21 mouse cellular contexts compared by ENCODE assay signal in genomic region chr2:145730905-145731304, GRCm38 (mm10). TPM values are rescaled to one million over a fixed set of nuclear protein-coding genes. Genes with fewer than 3 reads are reported as not detected.
A peak's percentile ranks its signal among the peaks of the same experiment; 100 is the strongest.
DNase-seq lines count a peak whose midpoint lies in the region; ATAC-seq and TF ChIP-seq lines count a peak whose summit lies in the region.
"Had no signal": no experiment of that assay in that cellular context is flagged by ENCODE, and none has a peak within 500 bp of the region (broad histone marks: within the 10 kb centered on the region; RNA-seq: fewer than 3 reads in every experiment).

No protein-coding gene starts in this region.

- ATAC-seq in CD4-positive, CD25-positive, alpha-beta regulatory T cell, adult 4 months = peak; percentile 67
- ATAC-seq: forebrain, embryonic 13.5 days; forebrain, embryonic 15.5 days; forebrain, postnatal 0 days; Patski had no signal

- no peak overlapping the region for H3ac ChIP-seq in myocyte (ENCODE audit: control insufficient read depth, insufficient read length)

- no peak overlapping the region for H3K4me3 ChIP-seq in myocyte
- H3K4me3 ChIP-seq: embryonic facial prominence, embryonic 10.5 days; embryonic facial prominence, embryonic 12.5 days; forebrain, embryonic 13.5 days; forebrain, embryonic 15.5 days had no signal

- H3K4me2 ChIP-seq in myocyte (ENCODE audit: low read depth) = peak overlapping the region; percentile 72
- H3K4me2 ChIP-seq: embryonic facial prominence, embryonic 12.5 days; forebrain, embryonic 13.5 days; forebrain, embryonic 15.5 days had no signal

- H3K27me3 ChIP-seq in myocyte (ENCODE audit: control insufficient read depth, insufficient read depth, insufficient read length) = no peaks in the 10 kb centered on the region
- H3K27me3 ChIP-seq: embryonic facial prominence, embryonic 12.5 days; forebrain, embryonic 13.5 days; forebrain, embryonic 15.5 days; Patski had no signal

- TF ChIP-seq POLR2A in myocyte (IDR thresholded peaks at IDR 0.05; ENCODE audit: insufficient read length, low read depth) = no peak

- peak; percentile 56 for DNase-seq in induced T-regulatory cell, adult 2 months (ENCODE audit: low read depth)
- no peak for DNase-seq in gastrocnemius, adult 18-20 months (ENCODE audit: low spot score)
- no peak for DNase-seq in testis, postnatal 10 days (ENCODE audit: low spot score)
- DNase-seq in layer of hippocampus, postnatal 25 days (ENCODE audit: extremely low spot score in 1 of 2, low spot score in 1 of 2) = no peak
- DNase-seq: adrenal gland, adult 8-10 months; adrenal gland, postnatal 14 days; adrenal gland, postnatal 36 days; cerebellum, adult 11-12 months; cerebellum, adult 2 months; cerebellum, adult 9-10 months; cerebellum, postnatal 10 days; cerebellum, postnatal 25 days; forebrain, postnatal 0 days had no signal

- no peaks in the 10 kb centered on the region for H3K79me2 ChIP-seq in myocyte (ENCODE audit: control insufficient read depth, insufficient read depth)

- no peaks in the 10 kb centered on the region for H3K36me3 ChIP-seq in myocyte (ENCODE audit: control insufficient read depth, insufficient read depth)
- H3K36me3 ChIP-seq: embryonic facial prominence, embryonic 10.5 days; embryonic facial prominence, embryonic 12.5 days; forebrain, embryonic 15.5 days; G1E had no signal

TF ChIP-seq in myocyte, 11 proteins besides CTCF, POLR2A, EP300 and RAD21:
- TF ChIP-seq SRF (IDR thresholded peaks at IDR 0.05; ENCODE audit: control insufficient read depth, insufficient read length, low read depth) (no peak), CEBPB (IDR thresholded peaks at IDR 0.05; ENCODE audit: insufficient read depth, poor library complexity, severe bottlenecking) (no peak), TCF12 (IDR thresholded peaks at IDR 0.05; ENCODE audit: insufficient read depth, poor library complexity, severe bottlenecking) (no peak), TCF3 (IDR thresholded peaks at IDR 0.05; ENCODE audit: insufficient read length, low read depth) (no peak), POLR2AphosphoS2 (IDR thresholded peaks at IDR 0.05; ENCODE audit: insufficient read length, low read depth) (no peak), E2F4 (IDR thresholded peaks at IDR 0.05; ENCODE audit: insufficient read depth) (no peak), REST (IDR thresholded peaks at IDR 0.05; ENCODE audit: insufficient read depth, insufficient read length) (no peak), USF1 (IDR thresholded peaks at IDR 0.05; ENCODE audit: low read depth) (no peak), MAX (IDR thresholded peaks at IDR 0.05; ENCODE audit: low read depth) (no peak), MYOD1 (IDR thresholded peaks at IDR 0.05; ENCODE audit: control insufficient read depth in 1 of 3, insufficient read length in 2 of 3, low read depth in 2 of 3) (no peak), MYOG (IDR thresholded peaks at IDR 0.05; ENCODE audit: control insufficient read depth in 1 of 3, insufficient read depth in 1 of 3, insufficient read length in 2 of 3, low read depth in 2 of 3) (no peak)

RNA-seq across cellular contexts. Expression of gene Rin2, which starts 55.9 kb away (rescaled TPM):
- 1 to 10 TPM; 3.4 to 4.6 TPM for polyA plus RNA-seq in CD4-positive, CD25-positive, alpha-beta regulatory T cell, adult 4 months (2017; shearing (Covaris generic))
- polyA plus RNA-seq in myocyte (2012; fragmentation: generic; extraction: Trizol) = 4.4 TPM
- 1 to 10 TPM; 7.1 to 9.1 TPM for total RNA-seq in gastrocnemius, adult 18-20 months (2021)
- 10 to 100 TPM; 20.1 to 31.1 TPM for total RNA-seq in layer of hippocampus, postnatal 25 days (2021)
- polyA plus RNA-seq: G1E had no signal
